Mouse (Mus musculus) CH12.LX (cell line): Measurements from ENCODE around the gene Suz12. TPM values are rescaled to one million over a fixed set of nuclear protein-coding genes. Genes with fewer than 3 reads are reported as not detected.
"Not testable (repeated sequence)": the region's sequence is repeated elsewhere in the genome, so short reads cannot be mapped to it uniquely, and the experiment has no call there.

ENCODE experiments used
- DNase-seq: peaks from one replicate; pipeline ENCODE4 v3.0.0-alpha.2; 2013; ENCODE audit errors: extremely low read depth
- H3K27ac ChIP-seq: 2 replicates; pipeline ENCODE4 v1.5.1; 2012; ENCODE audit warnings: low read depth, mild to moderate bottlenecking, control low read depth, moderate library complexity; ENCODE audit not compliant: insufficient read depth
- H3K27me3 ChIP-seq: replicated peaks from 2 replicates; pipeline ENCODE3; 2012; ENCODE audit warnings: inconsistent platforms
- H3K36me3 ChIP-seq, 2 experiments: replicated peaks in 1 of 2; 2 replicates each; pipeline versions ENCODE3 to v1.6.1; 2012; ENCODE audit warnings: inconsistent platforms in 1 of 2, low read length in 1 of 2, mild to moderate bottlenecking in 1 of 2, mixed read lengths in 1 of 2, moderate library complexity in 1 of 2; ENCODE audit not compliant: control insufficient read depth in 1 of 2, insufficient read depth in 1 of 2
- H3K4me1 ChIP-seq, 2 experiments: 2 replicates each; pipeline ENCODE4 v1.6.1; 2012; ENCODE audit warnings: inconsistent platforms in 1 of 2, moderate library complexity in 1 of 2; ENCODE audit not compliant: insufficient read depth in 2 of 2, control insufficient read depth in 1 of 2
- H3K4me2 ChIP-seq: 2 replicates; pipeline ENCODE4 v1.6.1; 2012; ENCODE audit warnings: low read depth, mild to moderate bottlenecking, control low read depth; ENCODE audit not compliant: poor library complexity, insufficient read depth, severe bottlenecking
- H3K4me3 ChIP-seq, 3 experiments: fragments of 150-350 bp in 1 of 3; sonication (generic) in 1 of 3; replicated peaks in 1 of 3; 2 replicates each; pipeline versions ENCODE3 to v1.5.1; 2011 to 2012; ENCODE audit warnings: low read depth in 2 of 3, low read length in 2 of 3, mild to moderate bottlenecking in 2 of 3, moderate library complexity in 2 of 3, control low read depth in 1 of 3, improper control_type of control experiment in 1 of 3, inconsistent platforms in 1 of 3, mixed read lengths in 1 of 3; ENCODE audit not compliant: poor library complexity in 1 of 3
- H3K79me2 ChIP-seq: replicated peaks from 2 replicates; pipeline ENCODE4 v1.6.1; 2012; ENCODE audit warnings: mild to moderate bottlenecking, moderate library complexity; ENCODE audit not compliant: control insufficient read depth, poor library complexity, insufficient read depth, severe bottlenecking; ENCODE audit errors: extremely low read depth
- H3K9ac ChIP-seq: 2 replicates; pipeline ENCODE4 v1.6.1; 2012; ENCODE audit warnings: low read depth, mild to moderate bottlenecking, control low read depth, moderate library complexity; ENCODE audit not compliant: insufficient read depth
- H3K9me3 ChIP-seq: replicated peaks from 2 replicates; pipeline ENCODE3; 2012; ENCODE audit warnings: low read length, inconsistent platforms, mixed read lengths
- E2F4 ChIP-seq: IDR thresholded peaks from 2 replicates; pipeline ENCODE4 v1.6.1; 2011; ENCODE audit warnings: low read depth, low read length, improper control_type of control experiment; ENCODE audit not compliant: insufficient replicate concordance
- ELF1 ChIP-seq: IDR thresholded peaks from 2 replicates; pipeline ENCODE4 v1.6.1; 2014; ENCODE audit warnings: low read depth, mild to moderate bottlenecking, inconsistent platforms, low read length, improper control_type of control experiment
- ETS1 ChIP-seq: conservative IDR thresholded peaks from 2 replicates; pipeline ENCODE4 v1.6.1; 2012; ENCODE audit warnings: low read depth, mild to moderate bottlenecking, inconsistent platforms, low read length, improper control_type of control experiment, moderate library complexity
- GABPA ChIP-seq: IDR thresholded peaks from 2 replicates; pipeline ENCODE4 v1.6.1; 2012; ENCODE audit warnings: low read depth, low read length, improper control_type of control experiment, inconsistent platforms; ENCODE audit not compliant: insufficient replicate concordance
- IRF4 ChIP-seq: IDR thresholded peaks from 2 replicates; pipeline ENCODE4 v1.6.1; 2014; ENCODE audit warnings: low read depth, mild to moderate bottlenecking, inconsistent platforms, low read length, improper control_type of control experiment
- JUN ChIP-seq: IDR thresholded peaks from 2 replicates; pipeline ENCODE4 v1.6.1; 2011; ENCODE audit warnings: low read depth, mild to moderate bottlenecking, low read length, improper control_type of control experiment, moderate library complexity; ENCODE audit not compliant: insufficient read depth
- KAT2A ChIP-seq: IDR thresholded peaks from 2 replicates; pipeline ENCODE4 v1.6.1; 2012; ENCODE audit warnings: low read length, improper control_type of control experiment, inconsistent platforms; ENCODE audit not compliant: insufficient replicate concordance
- MAFK ChIP-seq: IDR thresholded peaks from 2 replicates; pipeline ENCODE4 v1.6.1; 2011; ENCODE audit warnings: low read length, improper control_type of control experiment; ENCODE audit not compliant: insufficient replicate concordance
- MXI1 ChIP-seq: IDR thresholded peaks from 2 replicates; pipeline ENCODE4 v1.6.1; 2011; ENCODE audit warnings: mild to moderate bottlenecking, low read depth, low read length, improper control_type of control experiment
- MYC ChIP-seq: IDR thresholded peaks from 2 replicates; pipeline ENCODE4 v1.6.1; 2011; ENCODE audit warnings: low read depth, mild to moderate bottlenecking, improper control_type of control experiment, low read length
- NRF1 ChIP-seq: IDR thresholded peaks from 2 replicates; pipeline ENCODE4 v1.6.1; 2014; ENCODE audit warnings: low read depth, mild to moderate bottlenecking, inconsistent platforms, low read length, improper control_type of control experiment, moderate library complexity
- POLR2A ChIP-seq: IDR thresholded peaks from 2 replicates; pipeline ENCODE4 v1.6.1; 2011; ENCODE audit warnings: low read depth, mild to moderate bottlenecking, improper control_type of control experiment, low read length
- POLR2AphosphoS2 ChIP-seq: IDR thresholded peaks from 2 replicates; pipeline ENCODE4 v1.6.1; 2011; ENCODE audit warnings: low read depth, low read length, improper control_type of control experiment
- SIN3A ChIP-seq: IDR thresholded peaks from 2 replicates; pipeline ENCODE4 v1.6.1; 2012; ENCODE audit warnings: low read length, improper control_type of control experiment, inconsistent platforms
- SMC3 ChIP-seq: IDR thresholded peaks from 2 replicates; pipeline ENCODE4 v1.6.1; 2011; ENCODE audit warnings: low read depth, low read length, improper control_type of control experiment
- UBTF ChIP-seq: IDR thresholded peaks from 2 replicates; pipeline ENCODE4 v1.6.1; 2012; ENCODE audit warnings: low read depth, mild to moderate bottlenecking, inconsistent platforms, low read length, improper control_type of control experiment, moderate library complexity
- ZC3H11A ChIP-seq: IDR thresholded peaks from 2 replicates; pipeline ENCODE4 v1.6.1; 2012; ENCODE audit warnings: low read depth, mild to moderate bottlenecking, inconsistent platforms, low read length, improper control_type of control experiment
- ZMIZ1 ChIP-seq: IDR thresholded peaks from 2 replicates; pipeline ENCODE4 v1.6.1; 2012; ENCODE audit warnings: low read depth, mild to moderate bottlenecking, inconsistent platforms, low read length, improper control_type of control experiment
- dilution Hi-C: fragments of 300-500 bp; cut with MboI; formaldehyde crosslinking; loops from 2 replicates; pipeline ENCODE4 v1.14.3; 2020; ENCODE audit warnings: low sequenced_read_pairs; ENCODE audit not compliant: extremely low pct_unique_long_range_greater_than_20kb, extremely low pct_ligation_motif_present
- in situ Hi-C: fragments of 300-500 bp; cut with MboI; formaldehyde crosslinking; loops from 3 replicates; pipeline ENCODE4 v1.14.3; 2019; ENCODE audit warnings: low sequenced_read_pairs, low pct_ligation_motif_present, low pct_unique_long_range_greater_than_20kb, mixed read lengths
- polyA plus RNA-seq: library from polyadenylated mRNA; unstranded; fragments of >175 nt; gene quantifications from 2 replicates; pipeline ENCODE4 v1.2.1, GENCODE M21; 2012; ENCODE audit warnings: low read depth; ENCODE audit not compliant: insufficient read length
- total RNA-seq, 2 experiments: library from RNA; depleted of rRNA; stranded (reverse); fragments of 300-350 nt in 1 of 2; fragments of >200 nt in 1 of 2; gene quantifications; 2 replicates each; pipeline ENCODE4 v1.2.3; 2012 to 2014

The Suz12 gene
- total and polyA plus RNA-seq, 3 experiments = 56.7 to 160 (median 124) TPM

- H3K79me2 ChIP-seq, dilution Hi-C loops, H3K9me3 ChIP-seq, H3K4me2 ChIP-seq, H3K27me3 ChIP-seq, in situ Hi-C loops, DNase-seq, H3K9ac ChIP-seq, H3K4me3 ChIP-seq, H3K36me3 ChIP-seq, H3K27ac ChIP-seq: not testable (repeated sequence)
- peaks cover 2 to 13% of the 10 kb centered on the region in 2 experiments; a peak in 3 of 4 replicates for H3K4me1 ChIP-seq
Observed at GRCm38 (mm10) chr11:79977747-79978146, 15.2 kb upstream of the Suz12 start.

- no peaks in the 10 kb centered on the region for H3K27me3 ChIP-seq
- H3K4me3 ChIP-seq = no peak overlapping the region
- no peak overlapping the region for H3K4me2 ChIP-seq
- no peak overlapping the region for H3K9ac ChIP-seq
- no peaks in the 10 kb centered on the region for H3K9me3 ChIP-seq
- no peak for DNase-seq
- no peak for TF ChIP-seq MYC
- TF ChIP-seq IRF4 = no peak
- TF ChIP-seq POLR2AphosphoS2 = no peak
- TF ChIP-seq SMC3 = no peak
- TF ChIP-seq KAT2A = no peak
- TF ChIP-seq SIN3A = no peak
- TF ChIP-seq ETS1 = no peak
- no peak for TF ChIP-seq MAFK
- TF ChIP-seq POLR2A = no peak
- TF ChIP-seq NRF1 = no peak
- TF ChIP-seq JUN = no peak
- TF ChIP-seq GABPA = no peak
- TF ChIP-seq MXI1 = no peak
- no peak overlapping the region for H3K27ac ChIP-seq
- H3K36me3 ChIP-seq = no peaks in the 10 kb centered on the region
- dilution Hi-C loops = no loop called here
- peaks cover 2 to 14% of the 10 kb centered on the region in 2 experiments; a peak in 3 of 4 replicates for H3K4me1 ChIP-seq
- in situ Hi-C loops = no loop called here
- no peaks in the 10 kb centered on the region for H3K79me2 ChIP-seq
Observed at GRCm38 (mm10) chr11:79986886-79987285, 6.0 kb upstream of the Suz12 start.

GRCm38 (mm10) chr11:79987896-79988295 is 5.0 kb upstream of the Suz12 start:
- H3K27me3 ChIP-seq = no peaks in the 10 kb centered on the region
- no peaks in the 10 kb centered on the region for H3K9me3 ChIP-seq
- dilution Hi-C loops = no loop called here
- in situ Hi-C loops = no loop called here
- H3K4me1 ChIP-seq = peaks cover 0 to 9% of the 10 kb centered on the region in 2 experiments; a peak in 1 of 4 replicates
- no peak overlapping the region for H3K4me2 ChIP-seq
- H3K36me3 ChIP-seq = no peaks in the 10 kb centered on the region
- DNase-seq = no peak
- H3K79me2 ChIP-seq = no peaks in the 10 kb centered on the region
- no peak overlapping the region for H3K9ac ChIP-seq
- no peak overlapping the region for H3K4me3 ChIP-seq
- TF ChIP-seq UBTF (no peak), ETS1 (no peak), ZC3H11A (no peak), E2F4 (no peak), ELF1 (no peak), JUN (no peak), ZMIZ1 (no peak)
- TF ChIP-seq, all 38 proteins: peak for 0
- no peak overlapping the region for H3K27ac ChIP-seq
